Mouse (Mus musculus): ENCODE measurements around the gene Paqr8. TPM values are rescaled to one million over a fixed set of nuclear protein-coding genes. Genes with fewer than 3 reads are reported as not detected.
A peak's percentile ranks its signal among the peaks of the same experiment; 100 is the strongest.

Gene Paqr8
- total and polyA plus RNA-seq, 2 experiments from 2014 or later, result 25.8 to 55.9 TPM

DNA sequence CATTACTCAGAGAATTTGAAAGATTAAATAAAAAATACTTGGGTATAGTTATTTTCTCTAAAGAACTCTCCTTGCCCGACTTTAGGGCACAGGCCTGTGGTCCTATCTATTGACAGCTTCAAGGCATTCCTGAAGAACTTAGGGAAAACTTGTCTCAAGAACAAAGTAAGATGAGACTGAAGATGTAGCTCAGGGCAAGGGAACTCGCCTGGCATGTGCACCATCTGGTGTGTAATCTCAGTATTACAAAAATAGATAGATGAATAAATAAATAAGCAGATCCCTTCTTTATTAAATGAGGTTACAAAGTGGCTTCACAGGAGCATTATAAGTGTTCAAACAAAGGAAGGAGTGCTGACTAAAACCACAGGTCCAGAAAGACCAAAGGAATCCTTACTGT, 93.7 kb downstream of the Paqr8 start:
- no peak overlapping the region for H3K4me3 ChIP-seq (ENCODE audit: low read depth, low read length)
- ATAC-seq (no peak), DNase-seq (no peak)
- H3K9ac ChIP-seq, result no peak overlapping the region
- H3K9me3 ChIP-seq (ENCODE audit: low read length), result no peaks in the 10 kb centered on the region
- no peak overlapping the region for H3K4me2 ChIP-seq (ENCODE audit: low read depth)
- WGBS, result 66% methylated on average over 2 of the region's 2 CpGs
- no peaks in the 10 kb centered on the region for H3K4me1 ChIP-seq (ENCODE audit: insufficient read depth)
- H3K27ac ChIP-seq (ENCODE audit: low read depth, low read length), result no peak overlapping the region
- TF ChIP-seq CTCF (IDR thresholded peaks at IDR 0.05; ENCODE audit: low read depth), result peak; percentile 33; the same call in 1 of the 2 replicates
- no peaks in the 10 kb centered on the region for H3K36me3 ChIP-seq (ENCODE audit: insufficient read depth)
- H3K27me3 ChIP-seq (ENCODE audit: insufficient read depth, low read length), result no peaks in the 10 kb centered on the region

DNA sequence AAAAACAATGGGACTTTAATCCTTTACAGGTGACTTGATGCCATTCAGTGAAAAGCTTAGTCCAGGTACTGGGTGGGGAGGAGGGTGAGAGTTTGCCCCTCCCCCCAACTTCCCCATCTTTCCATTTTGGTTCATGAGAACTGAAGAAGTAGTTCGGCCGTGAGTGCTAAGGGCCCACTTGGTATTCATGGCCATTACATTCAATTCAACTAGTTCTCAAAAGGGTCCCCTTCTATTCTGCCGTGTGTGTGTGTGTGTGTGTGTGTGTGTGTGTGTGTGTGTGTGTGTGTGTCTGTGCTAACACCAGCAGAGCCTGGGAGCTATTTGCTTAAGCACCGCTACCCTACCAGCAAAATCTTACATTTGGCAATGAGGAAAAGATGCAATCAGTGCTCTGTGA, 94.2 kb downstream of the Paqr8 start:
- ATAC-seq, result peak; percentile 70
- DNase-seq, result no peak
- WGBS, result 38% methylated on average over 4 of the region's 4 CpGs
- Histone ChIP-seq H3K9me3 (ENCODE audit: low read length) (no peaks in the 10 kb centered on the region), H3K27me3 (ENCODE audit: insufficient read depth, low read length) (no peaks in the 10 kb centered on the region), H3K9ac (no peak overlapping the region), H3K4me2 (ENCODE audit: low read depth) (no peak overlapping the region), H3K36me3 (ENCODE audit: insufficient read depth) (no peaks in the 10 kb centered on the region), H3K27ac (ENCODE audit: low read depth, low read length) (no peak overlapping the region), H3K4me3 (ENCODE audit: low read depth, low read length) (no peak overlapping the region), H3K4me1 (ENCODE audit: insufficient read depth) (no peaks in the 10 kb centered on the region)
- TF ChIP-seq CTCF (IDR thresholded peaks at IDR 0.05; ENCODE audit: low read depth), result no peak

DNA sequence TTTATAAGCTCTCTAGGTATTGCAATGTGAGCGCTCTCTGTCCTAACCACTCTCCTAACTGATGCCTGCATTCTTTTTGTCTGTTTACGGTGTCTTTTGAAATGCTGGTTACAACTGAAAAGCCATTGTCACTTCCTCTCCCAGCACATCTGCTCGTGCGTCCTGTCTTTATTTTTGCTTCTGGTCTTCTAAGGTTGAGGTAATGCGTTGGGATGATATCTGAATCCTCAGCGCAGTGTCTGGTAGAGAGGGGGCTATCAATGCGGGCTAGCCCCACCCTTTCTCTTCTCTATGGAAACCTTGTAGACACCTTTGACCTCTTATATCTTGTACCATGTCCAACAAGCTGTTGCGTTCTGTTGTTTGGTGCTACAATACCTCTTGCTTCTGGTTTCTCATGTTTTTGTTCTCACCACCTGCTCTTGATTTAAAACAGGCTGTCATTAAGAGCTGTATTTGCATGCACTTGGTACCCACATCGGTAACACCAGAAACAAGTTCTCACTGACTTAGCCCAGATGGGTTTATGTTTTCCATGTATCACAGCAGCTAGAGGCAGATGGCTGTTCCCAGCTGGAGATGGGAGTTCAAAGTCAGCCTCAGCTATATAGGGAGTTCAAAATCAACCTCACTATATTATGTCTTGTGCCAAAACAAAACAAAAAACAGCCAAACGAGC, 96.1 kb downstream of the Paqr8 start:
- 65% methylated on average over 10 of the region's 10 CpGs for WGBS
- Histone ChIP-seq H3K9ac (no peak overlapping the region), H3K27me3 (ENCODE audit: insufficient read depth, low read length) (no peaks in the 10 kb centered on the region), H3K27ac (ENCODE audit: low read depth, low read length) (no peak overlapping the region), H3K4me2 (ENCODE audit: low read depth) (no peak overlapping the region), H3K9me3 (ENCODE audit: low read length) (no peaks in the 10 kb centered on the region), H3K4me3 (ENCODE audit: low read depth, low read length) (no peak overlapping the region), H3K4me1 (ENCODE audit: insufficient read depth) (no peaks in the 10 kb centered on the region), H3K36me3 (ENCODE audit: insufficient read depth) (no peaks in the 10 kb centered on the region)
- no peak for DNase-seq
- peak; percentile 53 for ATAC-seq
- no peak for TF ChIP-seq CTCF (IDR thresholded peaks at IDR 0.05; ENCODE audit: low read depth)

Other genes with a start within 250 kb of the Paqr8 start
- gene Il17a, start 159.7 kb upstream of the Paqr8 start, total RNA-seq (2014; rRNA removed), result not detected in 2 replicates
- gene Il17a, start 159.7 kb upstream of the Paqr8 start, polyA plus RNA-seq (2015; fragmentation: Nextera tagmentation; extraction: Ambion mirVana), result not detected in 2 replicates
- gene Il17f, start 100.0 kb upstream of the Paqr8 start, total RNA-seq (2014; rRNA removed), result not detected in 2 replicates
- not detected in 2 replicates for gene Il17f, start 100.0 kb upstream of the Paqr8 start, polyA plus RNA-seq (2015; fragmentation: Nextera tagmentation; extraction: Ambion mirVana)
- gene Mcm3, start 70.3 kb upstream of the Paqr8 start, total RNA-seq (2014; rRNA removed), result 11.0 and 13.7 TPM in 2 replicates
- gene Mcm3, start 70.3 kb upstream of the Paqr8 start, polyA plus RNA-seq (2015; fragmentation: Nextera tagmentation; extraction: Ambion mirVana), result 11.3 and 12.6 TPM in 2 replicates
- 3.0 and 7.6 TPM in 2 replicates for gene Efhc1, start 61.0 kb downstream of the Paqr8 start, total RNA-seq (2014; rRNA removed)
- 2.2 and 3.1 TPM in 2 replicates for gene Efhc1, start 61.0 kb downstream of the Paqr8 start, polyA plus RNA-seq (2015; fragmentation: Nextera tagmentation; extraction: Ambion mirVana)
- gene Tram2, start 188.6 kb downstream of the Paqr8 start, total RNA-seq (2014; rRNA removed), result 0.85 and 1.9 TPM in 2 replicates
- 0.98 and 1.3 TPM in 2 replicates for gene Tram2, start 188.6 kb downstream of the Paqr8 start, polyA plus RNA-seq (2015; fragmentation: Nextera tagmentation; extraction: Ambion mirVana)